Mouse (Mus musculus): Measurements from ENCODE around the gene Arg1. TPM values are rescaled to one million over a fixed set of nuclear protein-coding genes. Genes with fewer than 3 reads are reported as not detected.

Arg1 gene
- total RNA-seq, 2 experiments from 2014 or later = not detected

GRCm38 (mm10) chr10:24952549-24952948 lies 25.3 kb upstream of the Arg1 start:
- Histone ChIP-seq H3K4me3 (no peak overlapping the region), H3K27ac (no peak overlapping the region)
- no peak for DNase-seq (ENCODE audit: extremely low spot score in 1 of 2, low spot score in 2 of 2)
- TF ChIP-seq CTCF (IDR thresholded peaks at IDR 0.05) = no peak
- intact Hi-C loops (cut with DNase I) = no loop called here

GRCm38 (mm10) chr10:24951575-24951974 lies 24.3 kb upstream of the Arg1 start:
- TF ChIP-seq CTCF (IDR thresholded peaks at IDR 0.05) = no peak
- Histone ChIP-seq H3K4me3 (no peak overlapping the region), H3K27ac (no peak overlapping the region)
- intact Hi-C loops (cut with DNase I) = no loop called here
- no peak for DNase-seq (ENCODE audit: extremely low spot score in 1 of 2, low spot score in 2 of 2)

DNA sequence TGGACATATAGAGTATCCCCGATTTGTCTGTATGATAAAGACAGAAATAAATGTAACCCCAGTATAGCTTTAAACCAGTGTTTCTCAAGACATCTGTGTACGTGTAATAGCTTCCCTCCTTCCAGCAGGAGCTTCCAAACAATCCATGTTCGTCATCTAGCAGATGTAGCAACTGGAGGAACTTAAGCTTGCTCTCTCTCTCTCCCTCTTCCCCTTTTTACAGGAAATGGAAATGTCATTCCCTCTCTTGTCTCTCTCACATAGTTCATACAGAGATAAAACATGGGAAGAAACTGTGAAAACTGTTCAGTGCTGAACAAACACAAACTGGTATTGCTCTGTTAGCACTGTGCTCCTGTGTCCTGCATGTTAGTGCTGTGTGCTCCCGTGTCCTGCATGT lies 22.9 kb upstream of the Arg1 start:
- no peak overlapping the region for H3K4me3 ChIP-seq
- intact Hi-C loops (cut with DNase I) = no loop called here
- no peak overlapping the region for H3K27ac ChIP-seq
- no peak for TF ChIP-seq CTCF (IDR thresholded peaks at IDR 0.05)
- DNase-seq (ENCODE audit: extremely low spot score in 1 of 2, low spot score in 2 of 2) = no peak

GRCm38 (mm10) chr10:24948278-24948677 lies 21.0 kb upstream of the Arg1 start:
- intact Hi-C loops (cut with DNase I) = no loop called here
- Histone ChIP-seq H3K4me3 (no peak overlapping the region), H3K27ac (no peak overlapping the region)
- TF ChIP-seq CTCF (IDR thresholded peaks at IDR 0.05) = no peak
- DNase-seq (ENCODE audit: extremely low spot score in 1 of 2, low spot score in 2 of 2) = no peak

DNA sequence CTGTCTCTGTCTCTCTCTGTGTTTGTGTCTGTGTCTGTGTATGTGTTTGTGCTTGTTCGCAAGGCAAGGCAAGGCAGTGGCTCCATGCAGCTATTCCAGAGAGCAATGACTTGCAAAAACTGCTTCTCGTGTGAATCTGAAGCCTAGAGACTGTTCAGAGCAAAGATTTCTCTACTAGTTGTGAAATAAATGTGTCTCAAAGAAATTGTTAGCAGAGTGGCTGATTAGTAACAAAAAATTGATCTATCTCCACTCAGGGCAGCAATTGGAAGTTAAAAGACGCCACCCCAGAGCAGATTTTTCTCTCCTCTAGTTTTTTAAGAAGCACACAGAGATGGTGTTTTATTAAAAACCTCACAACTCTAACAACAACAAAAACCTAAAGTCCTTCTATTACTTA lies 20.6 kb upstream of the Arg1 start:
- no peak for TF ChIP-seq CTCF (IDR thresholded peaks at IDR 0.05)

GRCm38 (mm10) chr10:24930143-24930542 lies 2.9 kb upstream of the Arg1 start:
- DNase-seq (ENCODE audit: extremely low spot score in 1 of 2, low spot score in 2 of 2) = no peak
- Histone ChIP-seq H3K4me3 (no peak overlapping the region), H3K27ac (no peak overlapping the region)
- intact Hi-C loops (cut with DNase I) = no loop called here
- no peak for TF ChIP-seq CTCF (IDR thresholded peaks at IDR 0.05)

More for the DNA sequence above, 20.6 kb upstream of the Arg1 start:
- DNase-seq (ENCODE audit: extremely low spot score in 1 of 2, low spot score in 2 of 2) = no peak
- intact Hi-C loops (cut with DNase I) = no loop called here
- Histone ChIP-seq H3K27ac (no peak overlapping the region), H3K4me3 (no peak overlapping the region)

- DNase-seq (ENCODE audit: extremely low spot score in 1 of 2, low spot score in 2 of 2) = no peak
- intact Hi-C loops (cut with DNase I) = no loop called here
- Histone ChIP-seq H3K4me3 (no peak overlapping the region), H3K27ac (no peak overlapping the region)
- TF ChIP-seq CTCF (IDR thresholded peaks at IDR 0.05) = no peak
Observed at GRCm38 (mm10) chr10:24928072-24928471, 788 bp upstream of the Arg1 start.

DNA sequence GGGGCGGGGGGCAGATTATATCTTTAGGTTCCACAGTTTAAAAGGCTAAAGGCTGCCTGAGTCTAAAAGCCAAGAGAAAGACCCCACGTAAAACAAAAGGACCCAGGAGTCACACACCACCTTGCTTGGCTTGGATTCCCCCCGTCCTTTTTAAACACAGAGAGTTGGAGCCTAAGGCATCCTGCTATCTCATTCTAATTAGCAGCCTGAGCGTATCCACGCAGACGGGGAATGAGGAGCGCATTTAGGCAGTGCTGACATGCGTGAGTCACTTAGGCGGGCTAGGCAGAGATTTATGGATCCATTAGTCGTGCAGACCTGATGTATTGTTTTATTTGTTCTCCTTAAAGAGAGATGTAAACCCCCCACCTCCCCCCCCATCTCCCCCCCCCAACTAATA lies 904 bp downstream of the Arg1 start:
- no peak overlapping the region for H3K27ac ChIP-seq
- TF ChIP-seq CTCF (IDR thresholded peaks at IDR 0.05) = no peak
- intact Hi-C loops (cut with DNase I) = no loop called here
- no peak for DNase-seq (ENCODE audit: extremely low spot score in 1 of 2, low spot score in 2 of 2)
- no peak overlapping the region for H3K4me3 ChIP-seq

DNA sequence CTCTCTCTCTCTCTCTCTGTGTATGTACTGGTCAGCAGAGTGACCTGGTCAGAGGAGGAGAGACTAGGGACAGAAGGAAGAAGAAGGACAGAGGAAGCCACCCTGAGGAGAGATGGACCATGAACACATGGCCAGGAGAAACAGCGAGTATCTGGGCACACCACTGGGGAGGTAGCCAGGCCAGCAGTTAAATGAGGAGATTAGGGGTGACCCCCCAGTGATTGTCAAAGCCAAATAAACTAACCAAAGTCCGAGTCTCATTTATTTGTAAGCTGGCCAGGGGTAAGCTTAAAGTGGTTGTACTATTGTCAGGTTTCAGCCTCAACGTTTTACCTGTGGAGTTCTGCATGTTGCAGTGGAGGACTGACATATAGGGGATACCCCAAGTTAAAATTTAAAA lies 3.0 kb downstream of the Arg1 start:
- Histone ChIP-seq H3K4me3 (no peak overlapping the region), H3K27ac (no peak overlapping the region)
- no peak for DNase-seq (ENCODE audit: extremely low spot score in 1 of 2, low spot score in 2 of 2)
- intact Hi-C loops (cut with DNase I) = no loop called here
- TF ChIP-seq CTCF (IDR thresholded peaks at IDR 0.05) = no peak

DNA sequence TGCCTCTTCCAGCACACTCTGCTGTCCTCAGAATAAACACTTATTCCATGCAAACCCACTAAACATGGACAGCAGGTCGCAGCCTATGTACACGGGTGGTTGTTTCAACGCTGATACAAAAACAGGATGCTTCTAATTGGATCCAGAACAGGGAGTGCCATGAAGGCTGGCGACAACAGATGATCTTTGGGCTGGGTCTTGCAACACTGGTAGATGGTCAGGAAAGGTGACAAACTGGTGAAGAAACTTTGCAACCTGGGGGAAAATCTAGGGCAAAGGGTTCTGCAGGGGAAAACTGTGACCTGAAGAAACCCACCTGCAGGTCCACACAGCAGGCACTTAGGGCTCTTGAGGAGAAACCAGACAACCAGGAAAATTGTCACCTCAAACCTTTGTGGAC lies 4.3 kb downstream of the Arg1 start:
- Histone ChIP-seq H3K27ac (no peak overlapping the region), H3K4me3 (no peak overlapping the region)
- DNase-seq (ENCODE audit: extremely low spot score in 1 of 2, low spot score in 2 of 2) = no peak
- intact Hi-C loops (cut with DNase I) = no loop called here
- TF ChIP-seq CTCF (IDR thresholded peaks at IDR 0.05) = no peak

- TF ChIP-seq CTCF (IDR thresholded peaks at IDR 0.05) = no peak
- no peak for DNase-seq (ENCODE audit: extremely low spot score in 1 of 2, low spot score in 2 of 2)
- no peak overlapping the region for H3K4me3 ChIP-seq
- intact Hi-C loops (cut with DNase I) = no loop called here
- H3K27ac ChIP-seq = no peak overlapping the region
Observed at GRCm38 (mm10) chr10:24915486-24915885, 11.8 kb downstream of the Arg1 start.

GRCm38 (mm10) chr10:24912576-24912975 lies 14.7 kb downstream of the Arg1 start:
- TF ChIP-seq CTCF (IDR thresholded peaks at IDR 0.05) = no peak
- no peak for DNase-seq (ENCODE audit: extremely low spot score in 1 of 2, low spot score in 2 of 2)
- intact Hi-C loops (cut with DNase I) = no loop called here
- H3K27ac ChIP-seq = no peak overlapping the region
- no peak overlapping the region for H3K4me3 ChIP-seq

DNA sequence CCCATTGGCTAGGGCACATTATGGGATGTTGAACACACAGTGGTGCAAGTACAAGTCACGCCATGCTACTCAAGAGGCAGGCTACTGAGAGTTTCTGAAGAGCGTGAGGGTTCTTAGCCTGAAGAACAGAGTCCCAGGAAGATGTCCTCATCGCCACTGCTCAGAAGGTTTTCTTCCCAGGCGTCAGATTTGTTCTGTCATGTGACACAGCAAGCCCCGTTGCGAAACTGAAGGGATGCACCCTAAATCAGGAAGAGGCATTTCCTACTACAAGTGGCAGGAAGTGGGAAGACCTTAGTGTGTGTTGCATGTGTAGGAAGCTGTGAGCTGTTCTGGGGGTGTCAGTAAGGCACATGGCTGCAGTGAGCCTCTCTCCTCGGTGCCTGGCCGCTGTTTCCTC lies 16.1 kb downstream of the Arg1 start:
- intact Hi-C loops (cut with DNase I) = no loop called here
- Histone ChIP-seq H3K4me3 (no peak overlapping the region), H3K27ac (no peak overlapping the region)
- no peak for TF ChIP-seq CTCF (IDR thresholded peaks at IDR 0.05)
- DNase-seq (ENCODE audit: extremely low spot score in 1 of 2, low spot score in 2 of 2) = no peak

DNA sequence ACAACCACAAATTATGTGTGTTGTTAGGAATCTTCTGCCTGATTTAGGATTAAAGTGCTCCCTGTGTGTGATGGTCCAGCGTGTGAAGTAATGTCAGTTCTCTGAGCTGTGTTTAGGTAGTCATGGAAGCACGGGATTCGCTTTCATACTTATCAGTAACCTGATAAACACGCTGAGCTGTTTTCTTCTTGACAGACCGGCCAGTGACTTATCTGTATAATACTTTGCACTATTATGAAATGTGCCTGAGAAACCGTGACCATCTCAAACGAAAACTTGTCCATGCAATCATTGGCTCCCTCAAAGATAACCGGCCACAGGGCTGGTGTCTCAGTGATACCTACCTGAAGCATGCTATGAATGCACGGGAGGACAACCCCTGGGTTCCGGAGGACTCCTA lies 21.7 kb downstream of the Arg1 start:
- intact Hi-C loops (cut with DNase I) = no loop called here
- no peak for TF ChIP-seq CTCF (IDR thresholded peaks at IDR 0.05)
- H3K4me3 ChIP-seq = no peak overlapping the region
- H3K27ac ChIP-seq = no peak overlapping the region
- no peak for DNase-seq (ENCODE audit: extremely low spot score in 1 of 2, low spot score in 2 of 2)
